Mouse (Mus musculus) liver, adult 10 weeks (tissue): Measurements from ENCODE around the gene Gja3. TPM values are rescaled to one million over a fixed set of nuclear protein-coding genes. Genes with fewer than 3 reads are reported as not detected.

Experiments
- polyA plus RNA-seq: library from polyadenylated mRNA; stranded (reverse); fragments of 350-450 nt; fragmentation: Illumina TruSeq; extraction: RNeasy Lipid Tissue Mini Kit (QIAGEN cat#74804); gene quantifications from one replicate; pipeline ENCODE4 v1.2.3, GENCODE M21; 2014; ENCODE audit warnings: low read depth, low replicate concordance

Gene Gja3
- not detected for polyA plus RNA-seq

GRCm38 (mm10) chr14:57057563-57058321 lies at the start of gene Gja3:
TSS of gene Gja3 (minus strand) at chr14:57058100.

GRCm38 (mm10) chr14:57104106-57105023 lies 46.5 kb upstream of the Gja3 start, which contains the start of gene Gjb2:
TSS of gene Gjb2 (minus strand) at chr14:57104702.

Other genes with a start within 250 kb of the Gja3 start
- gene Zmym5, start 246.4 kb downstream of the Gja3 start, polyA plus RNA-seq: 60.8 TPM
- 44.4 TPM for gene Zmym2, start 171.4 kb downstream of the Gja3 start, polyA plus RNA-seq
- gene Gjb2, start 46.6 kb upstream of the Gja3 start, polyA plus RNA-seq: 334 TPM
- not detected for gene Gm4491, start 57.8 kb upstream of the Gja3 start, polyA plus RNA-seq
- gene Gjb6, start 75.5 kb upstream of the Gja3 start, polyA plus RNA-seq: not detected